9 mouse cellular contexts compared by ENCODE assay signal in genomic region chr1:51216292-51217050, GRCm38 (mm10).
DNase-seq lines count a peak whose midpoint lies in the region; ATAC-seq and TF ChIP-seq lines count a peak whose summit lies in the region.
"Had no signal": no experiment of that assay in that cellular context is flagged by ENCODE, and none has a peak within 500 bp of the region (broad histone marks: within the 10 kb centered on the region; RNA-seq: fewer than 3 reads in every experiment).

No protein-coding gene starts in this region.

- no peak for TF ChIP-seq RAD21 in CH12.LX (IDR thresholded peaks at IDR 0.05; ENCODE audit: low read depth, low read length)

- H3K4me1 ChIP-seq in CH12.LX (ENCODE audit: control insufficient read depth in 1 of 2, insufficient read depth in 2 of 2) = peaks cover 0 to 2% of the 10 kb centered on the region in 2 experiments; a peak in 1 of 4 replicates
- H3K4me1 ChIP-seq in brown adipose tissue, adult 24 weeks (ENCODE audit: control insufficient read depth, insufficient read depth, insufficient read length, low read length) = no peaks in the 10 kb centered on the region; the same call in 1 of the 2 replicates
- peaks cover 6% of the 10 kb centered on the region; the same call in 1 of the 2 replicates for H3K4me1 ChIP-seq in hindbrain, postnatal 0 days (ENCODE audit: insufficient read depth, low read length)

- dilution Hi-C loops in CH12.LX (cut with MboI; ENCODE audit: extremely low pct_ligation_motif_present, extremely low pct_unique_long_range_greater_than_20kb, low sequenced_read_pairs) = no loop called here

- peak; percentile 84 for ATAC-seq in hindbrain, postnatal 0 days
- no peak for ATAC-seq in activated CD4-positive, CD25-positive, alpha-beta regulatory T cell, adult 4 months

- no peak for TF ChIP-seq POLR2A in CH12.LX (IDR thresholded peaks at IDR 0.05; ENCODE audit: low read depth, low read length)

- H3K9me3 ChIP-seq in CH12.LX (replicated peaks; ENCODE audit: low read length) = no peaks in the 10 kb centered on the region
- H3K9me3 ChIP-seq in hindbrain, postnatal 0 days (ENCODE audit: low read length) = no peaks in the 10 kb centered on the region

- H3K4me2 ChIP-seq in CH12.LX (ENCODE audit: insufficient read depth, low read depth, poor library complexity, severe bottlenecking) = no peak overlapping the region; the same call in 1 of the 2 replicates
- no peak overlapping the region for H3K4me2 ChIP-seq in hindbrain, postnatal 0 days (ENCODE audit: low read depth, low read length)

- TF ChIP-seq EP300 in CH12.LX (IDR thresholded peaks at IDR 0.05; ENCODE audit: low read length) = peak; percentile 31; the same call in 1 of the 2 replicates

- no peaks in the 10 kb centered on the region for H3K27me3 ChIP-seq in CH12.LX (replicated peaks)
- H3K27me3 ChIP-seq in hindbrain, postnatal 0 days (ENCODE audit: insufficient read depth, low read length) = no peaks in the 10 kb centered on the region

- peak; percentile 3 for DNase-seq in gastrocnemius, adult 18-20 months (ENCODE audit: low spot score)
- DNase-seq in gastrocnemius, adult 8-10 months (ENCODE audit: low spot score in 2 of 2) = no peak
- DNase-seq in CH12.LX (ENCODE audit: extremely low read depth) = peak; percentile 1
- peak; percentile 74 for DNase-seq in hindbrain, postnatal 0 days (ENCODE audit: low spot score)
- DNase-seq in embryo, embryonic 10.5 days (ENCODE audit: low spot score) = no peak
- DNase-seq in kidney, postnatal 4 days = no peak
- DNase-seq: lung, postnatal 4 days had no signal

- H3K36me3 ChIP-seq in CH12.LX (replicated peaks in 1 of 2; ENCODE audit: control insufficient read depth in 1 of 2, insufficient read depth in 1 of 2, low read length in 1 of 2) = no peaks in the 10 kb centered on the region
- H3K36me3 ChIP-seq in hindbrain, postnatal 0 days (ENCODE audit: insufficient read depth, low read length) = no peaks in the 10 kb centered on the region

- no peaks in the 10 kb centered on the region for H3K79me2 ChIP-seq in CH12.LX (replicated peaks; ENCODE audit: control insufficient read depth, extremely low read depth, insufficient read depth, poor library complexity, severe bottlenecking)

- H3K4me3 ChIP-seq in CH12.LX (replicated peaks in 1 of 3; ENCODE audit: low read depth in 2 of 3, low read length in 2 of 3, poor library complexity in 1 of 3) = no peak overlapping the region
- H3K4me3 ChIP-seq in brown adipose tissue, adult 24 weeks (ENCODE audit: insufficient read depth, low read depth, low read length) = no peak overlapping the region
- no peak overlapping the region for H3K4me3 ChIP-seq in hindbrain, postnatal 0 days (ENCODE audit: low read length)

- in situ Hi-C loops in CH12.LX (cut with MboI; ENCODE audit: low pct_ligation_motif_present, low pct_unique_long_range_greater_than_20kb, low sequenced_read_pairs) = no loop called here

- WGBS in hindbrain, postnatal 0 days = 25% methylated on average over 5 of the region's 5 CpGs

- peak overlapping the region; percentile 56 for H3K27ac ChIP-seq in CH12.LX (ENCODE audit: insufficient read depth, low read depth)
- H3K27ac ChIP-seq in brown adipose tissue, adult 24 weeks (replicated peaks; ENCODE audit: low read depth, low read length) = peak overlapping the region; percentile 53; the same call in 1 of the 2 replicates
- no peak overlapping the region for H3K27ac ChIP-seq in hindbrain, postnatal 0 days

- no peak for TF ChIP-seq CTCF in CH12.LX (conservative IDR thresholded peaks at IDR 0.05 in 1 of 2, IDR thresholded peaks at IDR 0.05 in 1 of 2; ENCODE audit: low read depth in 2 of 2, low read length in 2 of 2)
- no peak for TF ChIP-seq CTCF in hindbrain, postnatal 0 days (IDR thresholded peaks at IDR 0.05; ENCODE audit: low read depth)

- H3K9ac ChIP-seq in CH12.LX (ENCODE audit: insufficient read depth, low read depth) = no peak overlapping the region
- no peak overlapping the region for H3K9ac ChIP-seq in hindbrain, postnatal 0 days (replicated peaks; ENCODE audit: low read length)

TF ChIP-seq in CH12.LX, 34 proteins besides CTCF, POLR2A, EP300 and RAD21:
- TF ChIP-seq MXI1 (IDR thresholded peaks at IDR 0.05; ENCODE audit: low read depth, low read length) = no peak
- no peak for TF ChIP-seq GABPA (IDR thresholded peaks at IDR 0.05; ENCODE audit: insufficient replicate concordance, low read depth, low read length)
- peak; percentile 47 for TF ChIP-seq ETS1 (conservative IDR thresholded peaks at IDR 0.05; ENCODE audit: low read depth, low read length)
- TF ChIP-seq ZNF384 (IDR thresholded peaks at IDR 0.05; ENCODE audit: low read depth, low read length) = no peak

Comparison
In these comparisons a context has a peak if more than half of its experiments do, and no peak if none do; other contexts are left out.
1. DNase-seq: peak in gastrocnemius, adult 18-20 months (single experiment), CH12.LX (single experiment) and hindbrain, postnatal 0 days (single experiment); none in gastrocnemius, adult 8-10 months (0 of 2), embryo, embryonic 10.5 days (single experiment) and kidney, postnatal 4 days (0 of 2).